ENCODE assay signal across 35 mouse cellular contexts in genomic region chr5:8857201-8857600, GRCm38 (mm10). TPM values are rescaled to one million over a fixed set of nuclear protein-coding genes. Genes with fewer than 3 reads are reported as not detected.
"Had no signal": no experiment of that assay in that cellular context is flagged by ENCODE, and none has a peak within 500 bp of the region (broad histone marks: within the 10 kb centered on the region; RNA-seq: fewer than 3 reads in every experiment).

No protein-coding gene starts in this region.

- H3K4me1 ChIP-seq: heart, embryonic 10.5 days; heart, embryonic 12.5 days; heart, embryonic 13.5 days; heart, embryonic 15.5 days; hindbrain, embryonic 10.5 days; hindbrain, embryonic 12.5 days; hindbrain, embryonic 13.5 days; hindbrain, embryonic 15.5 days; intestine, embryonic 15.5 days; kidney, embryonic 15.5 days had no signal

- DNase-seq: heart, postnatal 10 days; heart, postnatal 36 days; heart, postnatal 4 days; kidney, adult 11 months; kidney, adult 18-20 months; kidney, adult 2 months; kidney, adult 8-10 months; kidney, adult 9 months; kidney, postnatal 10 days; kidney, postnatal 14 days; kidney, postnatal 25 days; kidney, postnatal 36 days; kidney, postnatal 4 days; layer of hippocampus, adult 9-11 months; layer of hippocampus, postnatal 36 days had no signal

- ATAC-seq: hindbrain, embryonic 16.5 days; hindbrain, postnatal 0 days; inflammation-experienced regulatory T-cells, adult 6 months; intestine, embryonic 15.5 days; intestine, postnatal 0 days had no signal

- H3K27me3 ChIP-seq: heart, embryonic 12.5 days; heart, embryonic 13.5 days; heart, embryonic 15.5 days; hindbrain, embryonic 12.5 days; hindbrain, embryonic 13.5 days; hindbrain, embryonic 15.5 days; intestine, embryonic 15.5 days; kidney, embryonic 15.5 days had no signal

- H3K9ac ChIP-seq: heart, embryonic 12.5 days; heart, embryonic 13.5 days; heart, embryonic 15.5 days; hindbrain, embryonic 12.5 days; hindbrain, embryonic 13.5 days; hindbrain, embryonic 14.5 days; hindbrain, embryonic 15.5 days; intestine, embryonic 15.5 days; kidney, embryonic 15.5 days had no signal

- H3K4me2 ChIP-seq: heart, embryonic 11.5 days; heart, embryonic 12.5 days; heart, embryonic 13.5 days; heart, embryonic 15.5 days; hindbrain, embryonic 12.5 days; hindbrain, embryonic 13.5 days; hindbrain, embryonic 14.5 days; hindbrain, embryonic 15.5 days; intestine, embryonic 15.5 days; kidney, embryonic 15.5 days had no signal

- H3K4me3 ChIP-seq: heart, embryonic 10.5 days; heart, embryonic 12.5 days; heart, embryonic 13.5 days; heart, embryonic 15.5 days; hindbrain, embryonic 10.5 days; hindbrain, embryonic 12.5 days; hindbrain, embryonic 13.5 days; hindbrain, embryonic 15.5 days; intestine, embryonic 15.5 days; kidney, embryonic 15.5 days; layer of hippocampus, adult 2 months; left cerebral cortex, adult 2 months had no signal

- H3K9me3 ChIP-seq: heart, embryonic 10.5 days; heart, embryonic 12.5 days; heart, embryonic 13.5 days; heart, embryonic 15.5 days; hindbrain, embryonic 10.5 days; hindbrain, embryonic 12.5 days; hindbrain, embryonic 13.5 days; hindbrain, embryonic 15.5 days; intestine, embryonic 15.5 days; kidney, embryonic 15.5 days had no signal

- H3K27ac ChIP-seq: heart, embryonic 10.5 days; heart, embryonic 13.5 days; heart, embryonic 15.5 days; hindbrain, embryonic 10.5 days; hindbrain, embryonic 12.5 days; hindbrain, embryonic 13.5 days; hindbrain, embryonic 14.5 days; hindbrain, embryonic 15.5 days; hindbrain, postnatal 0 days; intestine, embryonic 15.5 days; kidney, embryonic 15.5 days; kidney, postnatal 0 days; layer of hippocampus, adult 2 months; left cerebral cortex, adult 2 months had no signal

- H3K36me3 ChIP-seq: heart, embryonic 10.5 days; heart, embryonic 12.5 days; heart, embryonic 13.5 days; heart, embryonic 15.5 days; hindbrain, embryonic 10.5 days; hindbrain, embryonic 12.5 days; hindbrain, embryonic 13.5 days; hindbrain, embryonic 15.5 days; intestine, embryonic 15.5 days; kidney, embryonic 15.5 days had no signal

RNA-seq across cellular contexts. Expression of gene Abcb4, which starts 36.3 kb away (rescaled TPM):
- polyA plus RNA-seq: kidney, embryonic 14.5 days had no signal
